Mouse (Mus musculus) limb, embryonic 14.5 days (tissue): ENCODE measurements at regions not wholly inside any gene's neighbourhood (a gene's known extent, or its start where the extent isn't known, plus 50 kb on each side); places are given as distances from the start of the nearest gene placed in this dataset.

Source experiments
- ATAC-seq: fragments of 200-750 bp; cut with Nextera tagmentation; 2 replicates; pipeline ENCODE4 v1.8.0; 2017; ENCODE audit warnings: low read depth, moderate number of reproducible peaks, moderate TSS enrichment; ENCODE audit not compliant: low FRiP score
- DNase-seq: peaks from one replicate; pipeline ENCODE4 v3.0.0-alpha.2; 2015; ENCODE audit warnings: low spot score
- H3K27ac ChIP-seq: fragments of 300-500 bp; sonication (generic); replicated peaks from 2 replicates; pipeline ENCODE4 v1.5.1; 2014; ENCODE audit warnings: low read depth, mild to moderate bottlenecking, low read length, moderate library complexity, mixed read lengths
- H3K27me3 ChIP-seq: fragments of 300-500 bp; sonication (generic); 2 replicates; pipeline ENCODE4 v1.6.1; 2014; ENCODE audit warnings: low read length, mixed read lengths; ENCODE audit not compliant: control insufficient read depth, insufficient read depth
- H3K36me3 ChIP-seq: fragments of 300-500 bp; sonication (generic); 2 replicates; pipeline ENCODE4 v1.6.1; 2014; ENCODE audit warnings: mild to moderate bottlenecking, low read length, moderate library complexity, mixed read lengths; ENCODE audit not compliant: control insufficient read depth, insufficient read depth
- H3K4me1 ChIP-seq: fragments of 300-500 bp; sonication (generic); 2 replicates; pipeline ENCODE4 v1.6.1; 2014; ENCODE audit warnings: antibody characterized with exemption, low read length, mixed read lengths; ENCODE audit not compliant: control insufficient read depth, insufficient read depth
- H3K4me2 ChIP-seq: fragments of 300-500 bp; sonication (generic); replicated peaks from 2 replicates; pipeline ENCODE4 v1.6.1; 2014; ENCODE audit warnings: low read depth, mild to moderate bottlenecking, low read length, moderate library complexity; ENCODE audit not compliant: severe bottlenecking
- H3K4me3 ChIP-seq: fragments of 300-500 bp; sonication (generic); replicated peaks from 2 replicates; pipeline ENCODE4 v1.5.1; 2014; ENCODE audit warnings: low read length
- H3K9ac ChIP-seq: fragments of 300-500 bp; sonication (generic); 2 replicates; pipeline ENCODE4 v1.6.1; 2014; ENCODE audit warnings: mild to moderate bottlenecking, low read depth, low read length, moderate library complexity; ENCODE audit not compliant: severe bottlenecking
- H3K9me3 ChIP-seq: fragments of 300-500 bp; sonication (generic); 2 replicates; pipeline ENCODE4 v1.6.1; 2016; ENCODE audit warnings: low read length; ENCODE audit not compliant: control insufficient read depth
- POLR2A ChIP-seq: fragments of 200-500 bp; IDR thresholded peaks from 2 replicates; pipeline ENCODE4 v1.8.0; 2012; ENCODE audit warnings: inconsistent platforms, mild to moderate bottlenecking, moderate library complexity, borderline replicate concordance; ENCODE audit not compliant: insufficient read depth, insufficient read length; ENCODE audit errors: extremely low read depth
- WGBS: fragments of 180-500 bp; shearing (Covaris S2); extraction: QIAGEN DNeasy Blood & Tissue Kit; methylation state at CpG from one replicate; pipeline ENCODE4 v1.1.7; 2014; 5-methylcytosine and 5-hydroxymethylcytosine counted together

GRCm38 (mm10) chr1:76873207-76873606 lies 641.7 kb downstream of the Epha4 start:
- H3K4me2 ChIP-seq: no peak overlapping the region
- no peak for TF ChIP-seq POLR2A
- H3K36me3 ChIP-seq: no peaks in the 10 kb centered on the region
- H3K4me3 ChIP-seq: no peak overlapping the region
- H3K9ac ChIP-seq: no peak overlapping the region
- DNase-seq (no peak), ATAC-seq (no peak)
- 0 out of 2 replicates have a peak, but pooled peaks cover 6% of the 10 kb centered on the region for H3K4me1 ChIP-seq
- H3K9me3 ChIP-seq: no peaks in the 10 kb centered on the region
- no peak overlapping the region for H3K27ac ChIP-seq
- WGBS: 50% methylated on average over 4 of the region's 4 CpGs
- no peaks in the 10 kb centered on the region for H3K27me3 ChIP-seq

DNA sequence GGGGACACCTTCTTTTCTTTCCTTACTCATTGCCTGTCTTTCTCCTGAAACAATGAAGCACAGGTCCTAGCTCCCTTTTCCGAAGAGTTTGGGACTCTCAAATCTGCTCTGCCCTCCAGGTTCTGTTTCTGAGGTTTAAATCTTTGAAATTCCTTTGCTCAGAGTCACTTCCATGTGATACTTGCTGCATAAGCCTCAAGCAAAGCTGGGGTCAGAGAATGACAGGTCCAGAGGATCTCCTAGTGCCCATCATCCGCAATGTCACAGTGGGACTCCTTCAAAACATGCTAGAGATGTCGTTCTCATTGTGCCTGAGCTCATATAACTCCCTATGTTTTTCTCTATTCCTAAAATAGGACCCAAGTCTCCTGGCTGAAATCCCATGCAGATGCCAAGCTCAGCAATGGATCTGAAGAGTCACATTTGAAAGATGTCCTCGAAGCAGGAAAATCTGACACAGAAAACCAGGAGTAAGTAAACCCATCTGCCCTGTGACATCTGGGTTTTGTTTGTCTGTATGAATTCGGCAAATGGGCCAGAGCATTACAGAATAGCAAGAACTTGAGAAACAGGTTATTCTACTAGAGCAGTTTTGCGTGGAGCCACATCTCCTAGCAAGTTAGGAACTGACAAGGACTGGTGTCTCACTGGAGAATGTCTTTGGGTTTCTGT lies 634.6 kb downstream of the Epha4 start:
- no peak overlapping the region for H3K4me2 ChIP-seq
- H3K4me1 ChIP-seq: no peaks in the 10 kb centered on the region
- ATAC-seq (no peak), DNase-seq (no peak)
- H3K27me3 ChIP-seq: no peaks in the 10 kb centered on the region
- H3K9ac ChIP-seq: no peak overlapping the region
- H3K36me3 ChIP-seq: no peaks in the 10 kb centered on the region
- H3K27ac ChIP-seq: no peak overlapping the region
- no peak overlapping the region for H3K4me3 ChIP-seq
- no peak for TF ChIP-seq POLR2A
- H3K9me3 ChIP-seq: no peaks in the 10 kb centered on the region
- WGBS: 72% methylated on average over 6 of the region's 6 CpGs

DNA sequence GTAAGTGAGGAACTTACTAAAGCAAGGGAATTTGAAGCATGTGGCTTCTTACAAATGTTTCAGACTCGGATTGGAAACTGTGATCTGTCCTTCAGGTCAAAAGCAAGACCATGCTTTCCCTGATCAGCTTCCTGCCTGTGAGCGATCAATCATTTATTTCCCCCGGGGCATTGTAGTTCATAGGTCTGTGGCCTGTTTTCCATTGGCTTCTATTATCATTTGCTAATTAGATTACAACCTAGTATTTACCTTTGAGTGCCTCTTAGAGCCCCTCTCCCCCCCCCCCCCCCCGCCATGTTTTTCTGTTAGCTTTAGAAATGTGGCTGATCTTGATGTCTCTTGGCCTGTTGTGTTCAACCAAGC lies 634.1 kb downstream of the Epha4 start:
- no peak overlapping the region for H3K9ac ChIP-seq
- H3K4me1 ChIP-seq: no peaks in the 10 kb centered on the region
- H3K9me3 ChIP-seq: no peaks in the 10 kb centered on the region
- H3K4me3 ChIP-seq: no peak overlapping the region
- WGBS: 61% methylated on average over 4 of the region's 4 CpGs
- no peak for TF ChIP-seq POLR2A
- no peak overlapping the region for H3K27ac ChIP-seq
- no peak for ATAC-seq
- H3K4me2 ChIP-seq: no peak overlapping the region
- no peaks in the 10 kb centered on the region for H3K27me3 ChIP-seq
- no peaks in the 10 kb centered on the region for H3K36me3 ChIP-seq
- DNase-seq: no peak

DNA sequence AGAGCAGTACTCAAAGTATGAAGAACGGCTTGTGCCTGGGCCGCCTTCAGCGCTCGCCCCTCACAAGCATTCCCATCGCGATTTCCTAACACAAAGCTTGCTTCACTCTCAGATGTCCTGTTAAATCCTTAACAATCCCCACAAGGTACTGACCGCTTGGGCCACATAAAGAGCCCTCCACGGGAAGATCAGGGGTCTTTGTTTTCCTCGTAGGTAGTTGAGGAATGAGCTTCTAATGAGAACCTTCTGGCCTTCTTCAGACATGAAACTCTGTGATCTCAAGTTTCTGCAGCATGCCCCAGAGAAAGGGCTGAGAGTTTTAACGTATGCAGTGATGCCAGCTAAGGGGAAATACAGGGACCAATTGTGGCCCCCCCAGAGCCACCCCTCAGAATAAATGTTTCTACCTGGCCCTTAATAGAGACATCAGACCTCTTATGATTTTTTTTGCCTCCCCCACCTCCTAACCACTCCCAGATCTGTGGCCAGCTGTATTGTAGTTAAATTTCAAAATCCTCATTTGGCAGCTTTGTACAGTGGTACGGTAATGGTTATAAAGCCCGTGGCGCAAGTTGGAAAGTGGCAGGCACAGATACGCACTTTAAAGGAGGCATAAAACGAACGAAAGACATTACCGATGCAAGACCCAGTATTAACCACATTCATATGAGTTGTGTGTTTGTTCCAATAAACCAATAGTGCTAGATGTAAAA lies 618.6 kb downstream of the Epha4 start:
- peak; percentile 27 for DNase-seq
- Histone ChIP-seq H3K4me3 (no peak overlapping the region), H3K4me1 (peaks cover 26% of the 10 kb centered on the region), H3K9me3 (no peaks in the 10 kb centered on the region), H3K4me2 (peak overlapping the region; percentile 16; the same call in 1 of the 2 replicates), H3K9ac (no peak overlapping the region), H3K27ac (peak overlapping the region; percentile 28), H3K27me3 (no peaks in the 10 kb centered on the region), H3K36me3 (no peaks in the 10 kb centered on the region)
- no peak for TF ChIP-seq POLR2A
- WGBS: 20% methylated on average over 17 of the region's 17 CpGs
- ATAC-seq: peak; percentile 71

DNA sequence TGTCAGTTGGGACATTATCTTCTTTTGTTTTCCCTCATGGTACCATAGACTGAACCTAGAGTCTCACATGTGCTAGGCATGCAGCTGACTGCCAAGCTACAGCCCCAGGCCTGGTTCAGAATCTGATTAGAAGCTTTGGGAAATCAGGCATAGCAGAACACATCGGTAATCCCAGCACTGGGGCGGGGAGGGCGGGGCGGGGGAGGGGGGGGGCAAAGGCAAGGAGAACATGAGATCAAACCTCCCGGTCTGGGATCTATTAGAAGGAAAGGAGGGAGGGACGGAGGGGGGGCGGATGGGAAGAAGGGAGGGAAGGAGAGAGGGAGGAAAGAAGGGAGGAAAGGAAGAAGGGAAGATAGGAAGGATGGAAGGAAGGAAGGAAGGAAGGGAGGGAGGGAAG lies 617.5 kb downstream of the Epha4 start:
- no peaks in the 10 kb centered on the region for H3K9me3 ChIP-seq
- no peaks in the 10 kb centered on the region for H3K36me3 ChIP-seq
- H3K27ac ChIP-seq: no peak overlapping the region
- WGBS: 44% methylated on average over 7 of the region's 7 CpGs
- no peaks in the 10 kb centered on the region for H3K27me3 ChIP-seq
- no peak overlapping the region for H3K4me3 ChIP-seq
- DNase-seq: no peak
- no peak overlapping the region for H3K9ac ChIP-seq
- H3K4me2 ChIP-seq: no peak overlapping the region
- no peak for ATAC-seq
- peaks cover 26% of the 10 kb centered on the region for H3K4me1 ChIP-seq
- TF ChIP-seq POLR2A: no peak
